39 mouse cellular contexts compared by ENCODE assay signal in the genomic region with DNA sequence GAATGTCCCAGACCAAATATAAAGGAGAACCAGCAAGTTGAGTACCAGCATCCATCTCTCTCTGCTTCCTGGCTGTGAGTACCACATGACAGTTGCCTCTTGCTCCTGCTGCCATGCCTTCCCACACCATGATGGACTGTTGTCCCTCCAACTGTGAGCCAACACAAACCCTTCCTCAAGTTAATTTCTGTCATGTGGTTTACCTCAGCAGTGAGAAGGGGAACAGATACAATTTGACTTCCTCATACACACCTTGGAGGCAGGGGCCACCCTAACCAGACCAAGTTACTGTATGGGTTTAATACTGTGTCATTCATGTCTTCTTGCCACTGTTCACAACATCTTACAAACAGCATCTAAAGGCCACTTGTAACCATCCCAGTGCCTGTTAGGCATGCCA. TPM values are rescaled to one million over a fixed set of nuclear protein-coding genes. Genes with fewer than 3 reads are reported as not detected.
"Had no signal": no experiment of that assay in that cellular context is flagged by ENCODE, and none has a peak within 500 bp of the region (broad histone marks: within the 10 kb centered on the region; RNA-seq: fewer than 3 reads in every experiment).

No protein-coding gene starts in this region.

- H3K9me3 ChIP-seq: heart, embryonic 10.5 days; heart, embryonic 12.5 days; hindbrain, embryonic 10.5 days; hindbrain, embryonic 12.5 days; kidney, embryonic 15.5 days; limb, embryonic 13.5 days; limb, embryonic 15.5 days; liver, embryonic 12.5 days had no signal

- H3K4me2 ChIP-seq: heart, embryonic 12.5 days; hindbrain, embryonic 12.5 days; hindbrain, embryonic 14.5 days; kidney, embryonic 15.5 days; limb, embryonic 13.5 days; limb, embryonic 15.5 days had no signal

- H3K36me3 ChIP-seq: heart, embryonic 10.5 days; heart, embryonic 12.5 days; hindbrain, embryonic 10.5 days; hindbrain, embryonic 12.5 days; kidney, embryonic 15.5 days; limb, embryonic 13.5 days; limb, embryonic 15.5 days; liver, embryonic 12.5 days had no signal

- H3K27me3 ChIP-seq: heart, embryonic 12.5 days; hindbrain, embryonic 12.5 days; kidney, embryonic 15.5 days; limb, embryonic 13.5 days; limb, embryonic 15.5 days; liver, embryonic 12.5 days had no signal

- H3K27ac ChIP-seq: hindbrain, embryonic 10.5 days; hindbrain, embryonic 12.5 days; hindbrain, embryonic 14.5 days; hindbrain, postnatal 0 days; kidney, embryonic 15.5 days; kidney, postnatal 0 days; limb, embryonic 13.5 days; limb, embryonic 15.5 days had no signal

- H3K4me1 ChIP-seq: hindbrain, embryonic 12.5 days; kidney, embryonic 15.5 days; limb, embryonic 13.5 days; limb, embryonic 15.5 days had no signal

- ATAC-seq: hindbrain, postnatal 0 days; intestine, embryonic 16.5 days; liver, embryonic 12.5 days had no signal

- DNase-seq: gastrocnemius, postnatal 14 days; gastrocnemius, postnatal 36 days; heart, adult 18-20 months; heart, postnatal 10 days; heart, postnatal 4 days; kidney, adult 11 months; kidney, adult 2 months; kidney, adult 9 months; kidney, postnatal 14 days; kidney, postnatal 36 days; layer of hippocampus, adult 9-11 months; layer of hippocampus, postnatal 36 days; left cerebral cortex, postnatal 4 days had no signal

- H3K9ac ChIP-seq: heart, embryonic 12.5 days; hindbrain, embryonic 12.5 days; hindbrain, embryonic 14.5 days; kidney, embryonic 15.5 days; limb, embryonic 13.5 days; limb, embryonic 15.5 days; liver, embryonic 12.5 days had no signal

- H3K4me3 ChIP-seq: heart, embryonic 10.5 days; heart, embryonic 12.5 days; hindbrain, embryonic 10.5 days; hindbrain, embryonic 12.5 days; kidney, embryonic 15.5 days; limb, embryonic 13.5 days; limb, embryonic 15.5 days; liver, embryonic 12.5 days had no signal

RNA-seq across cellular contexts. Expression of a gene that starts 4.8 kb away (rescaled TPM):
- total RNA-seq: heart, adult 18-20 months; heart, postnatal 25 days; left cerebral cortex, postnatal 10 days; left cerebral cortex, postnatal 4 days; liver, adult 2 months had no signal
- polyA plus RNA-seq: heart, embryonic 16.5 days; hindbrain, embryonic 10.5 days; hindbrain, embryonic 12.5 days; intestine, embryonic 14.5 days; kidney, postnatal 0 days; limb, embryonic 11.5 days; limb, embryonic 13.5 days; liver, adult 2 months had no signal

RNA-seq across cellular contexts. Expression of a gene that starts 8.6 kb away (rescaled TPM):
- total RNA-seq: gastrocnemius, adult 8-10 months; heart, adult 8-10 months; heart, postnatal 25 days; heart, postnatal 4 days; layer of hippocampus, adult 18-20 months; layer of hippocampus, postnatal 14 days; left cerebral cortex, adult 18-20 months; left cerebral cortex, adult 8-10 months; left cerebral cortex, postnatal 10 days; left cerebral cortex, postnatal 25 days had no signal
- polyA plus RNA-seq: heart, embryonic 14.5 days; heart, embryonic 16.5 days; limb, embryonic 11.5 days had no signal
